Mouse (Mus musculus) olfactory bulb, adult 2 months (tissue): ENCODE results near the gene Dmrt3. TPM values are rescaled to one million over a fixed set of nuclear protein-coding genes. Genes with fewer than 3 reads are reported as not detected.

ENCODE experiments used
- H3K27ac ChIP-seq: fragments of 200-500 bp; 2 replicates; pipeline ENCODE4 v1.5.1; 2012; ENCODE audit warnings: low read depth, low read length; ENCODE audit not compliant: insufficient read depth
- H3K4me1 ChIP-seq: fragments of 200-500 bp; 2 replicates; pipeline ENCODE4 v1.6.1; 2012; ENCODE audit warnings: low read length; ENCODE audit not compliant: control insufficient read depth, insufficient read depth
- H3K4me3 ChIP-seq: fragments of 200-500 bp; 2 replicates; pipeline ENCODE4 v1.5.1; 2012; ENCODE audit warnings: mild to moderate bottlenecking, low read depth, low read length, moderate library complexity; ENCODE audit not compliant: insufficient read depth
- CTCF ChIP-seq: fragments of 200-500 bp; IDR thresholded peaks from 2 replicates; pipeline ENCODE4 v1.5.1; 2012; ENCODE audit warnings: low read depth, mild to moderate bottlenecking, low read length, moderate library complexity; ENCODE audit not compliant: insufficient read depth
- POLR2A ChIP-seq: fragments of 200-500 bp; IDR thresholded peaks from 2 replicates; pipeline ENCODE4 v1.6.1; 2012; ENCODE audit warnings: mild to moderate bottlenecking, low read depth, low read length, moderate library complexity; ENCODE audit not compliant: insufficient read depth
- WGBS: fragments of 180-500 bp; shearing (Covaris S2); methylation state at CpG from one replicate; pipeline ENCODE4 v1.1.7; 2018; 5-methylcytosine and 5-hydroxymethylcytosine counted together
- polyA plus RNA-seq: library from polyadenylated mRNA; stranded (reverse); fragments of >200 nt; gene quantifications from 2 replicates; pipeline ENCODE4 v1.2.4, GENCODE M21; 2012; ENCODE audit warnings: low replicate concordance; ENCODE audit not compliant: missing spikeins, insufficient read depth, insufficient read length

Dmrt3 gene
- polyA plus RNA-seq, 1 experiment = not detected

- Histone ChIP-seq H3K27ac (no peak overlapping the region), H3K4me3 (no peak overlapping the region), H3K4me1 (peaks cover 10% of the 10 kb centered on the region; the same call in 1 of the 2 replicates)
- no peak for TF ChIP-seq POLR2A
- TF ChIP-seq CTCF = no peak
- WGBS = 18% methylated on average over 13 of the region's 13 CpGs
Observed at GRCm38 (mm10) chr19:25613476-25614300, 3.6 kb downstream of the Dmrt3 start.

GRCm38 (mm10) chr19:25615889-25616288, 5.8 kb downstream of the Dmrt3 start:
- H3K27ac ChIP-seq = no peak overlapping the region
- H3K4me1 ChIP-seq = peaks cover 3% of the 10 kb centered on the region; the same call in 1 of the 2 replicates
- WGBS = 42% methylated on average over 6 of the region's 6 CpGs
- no peak for TF ChIP-seq CTCF
- no peak for TF ChIP-seq POLR2A
- H3K4me3 ChIP-seq = no peak overlapping the region

- Histone ChIP-seq H3K4me1 (peaks cover 6% of the 10 kb centered on the region), H3K27ac (no peak overlapping the region), H3K4me3 (no peak overlapping the region)
- no peak; the same call in 1 of the 2 replicates for TF ChIP-seq CTCF
- TF ChIP-seq POLR2A = no peak
- 32% methylated on average over 54 of the region's 54 CpGs for WGBS
Observed at GRCm38 (mm10) chr19:25622291-25623251, 12.5 kb downstream of the Dmrt3 start.

- WGBS = 17% methylated on average over 9 of the region's 9 CpGs
- Histone ChIP-seq H3K4me1 (no peaks in the 10 kb centered on the region), H3K27ac (no peak overlapping the region), H3K4me3 (no peak overlapping the region)
- TF ChIP-seq POLR2A = no peak
- TF ChIP-seq CTCF = peak; percentile 43
Observed at GRCm38 (mm10) chr19:25628490-25628889, 18.4 kb downstream of the Dmrt3 start.

- H3K4me3 ChIP-seq = no peak overlapping the region
- 91% methylated on average over 5 of the region's 5 CpGs for WGBS
- TF ChIP-seq POLR2A (no peak), CTCF (no peak)
- no peak overlapping the region for H3K27ac ChIP-seq
- H3K4me1 ChIP-seq = no peaks in the 10 kb centered on the region
Observed at GRCm38 (mm10) chr19:25635119-25635518, 25.0 kb downstream of the Dmrt3 start.

- Histone ChIP-seq H3K4me1 (no peaks in the 10 kb centered on the region), H3K4me3 (0 out of 2 replicates have a peak overlapping the region, but pooled peaks have one; percentile 5), H3K27ac (no peak overlapping the region)
- TF ChIP-seq POLR2A = no peak
- peak; percentile 93 for TF ChIP-seq CTCF
- 9% methylated on average over 22 of the region's 22 CpGs for WGBS
Observed at GRCm38 (mm10) chr19:25635622-25636244, 25.6 kb downstream of the Dmrt3 start.

GRCm38 (mm10) chr19:25638766-25639361, 28.8 kb downstream of the Dmrt3 start:
- H3K4me3 ChIP-seq = no peak overlapping the region
- H3K27ac ChIP-seq = no peak overlapping the region
- WGBS = 87% methylated on average over 11 of the region's 11 CpGs
- no peaks in the 10 kb centered on the region for H3K4me1 ChIP-seq
- TF ChIP-seq CTCF = no peak
- no peak for TF ChIP-seq POLR2A

- Histone ChIP-seq H3K4me3 (no peak overlapping the region), H3K27ac (no peak overlapping the region), H3K4me1 (no peaks in the 10 kb centered on the region)
- TF ChIP-seq CTCF = no peak
- no peak for TF ChIP-seq POLR2A
- WGBS = 94% methylated on average over 6 of the region's 6 CpGs
Observed at GRCm38 (mm10) chr19:25641786-25642185, 31.7 kb downstream of the Dmrt3 start.
